Mouse (Mus musculus) forebrain, embryonic 15.5 days (tissue): ENCODE results near the gene Grk2. TPM values are rescaled to one million over a fixed set of nuclear protein-coding genes. Genes with fewer than 3 reads are reported as not detected.

Experiments
- ATAC-seq: fragments of 200-750 bp; cut with Nextera tagmentation; replicated peaks from 2 replicates; pipeline ENCODE4 v1.8.0; 2017; ENCODE audit warnings: mild to moderate bottlenecking, moderate TSS enrichment, moderate library complexity
- H3K27ac ChIP-seq: fragments of 300-500 bp; sonication (generic); replicated peaks from 2 replicates; pipeline ENCODE4 v1.5.1; 2015; ENCODE audit warnings: mild to moderate bottlenecking, inconsistent platforms
- H3K27me3 ChIP-seq: fragments of 300-500 bp; sonication (generic); 2 replicates; pipeline ENCODE4 v1.6.1; 2015; ENCODE audit warnings: inconsistent platforms
- H3K36me3 ChIP-seq: fragments of 300-500 bp; sonication (generic); 2 replicates; pipeline ENCODE4 v1.6.1; 2015; ENCODE audit warnings: mild to moderate bottlenecking, inconsistent platforms
- H3K4me1 ChIP-seq: fragments of 300-500 bp; sonication (generic); 2 replicates; pipeline ENCODE4 v1.6.1; 2015; ENCODE audit warnings: inconsistent platforms
- H3K4me2 ChIP-seq: fragments of 300-500 bp; sonication (generic); replicated peaks from 2 replicates; pipeline ENCODE4 v1.6.1; 2015; ENCODE audit warnings: mild to moderate bottlenecking, inconsistent platforms
- H3K4me3 ChIP-seq: fragments of 300-500 bp; sonication (generic); 2 replicates; pipeline ENCODE4 v1.5.1; 2015; ENCODE audit warnings: mild to moderate bottlenecking, inconsistent platforms
- H3K9ac ChIP-seq: fragments of 300-500 bp; sonication (generic); replicated peaks from 2 replicates; pipeline ENCODE4 v1.6.1; 2015; ENCODE audit warnings: mild to moderate bottlenecking, inconsistent platforms
- H3K9me3 ChIP-seq: fragments of 300-500 bp; sonication (generic); 2 replicates; pipeline ENCODE4 v1.6.1; 2016; ENCODE audit warnings: inconsistent platforms
- WGBS: fragments of 180-500 bp; shearing (Covaris S2); methylation state at CpG from one replicate; pipeline ENCODE4 v1.1.7; 2015; ENCODE audit warnings: mixed read lengths; 5-methylcytosine and 5-hydroxymethylcytosine counted together
- polyA plus RNA-seq: library from polyadenylated mRNA; unstranded; fragments of >200 nt; fragmentation: Nextera tagmentation; extraction: Ambion mirVana; gene quantifications from 2 replicates; pipeline ENCODE4 v1.2.1, GENCODE M21; 2015

The Grk2 gene
- polyA plus RNA-seq, 1 experiment from 2014 or later = 20.5 TPM

DNA sequence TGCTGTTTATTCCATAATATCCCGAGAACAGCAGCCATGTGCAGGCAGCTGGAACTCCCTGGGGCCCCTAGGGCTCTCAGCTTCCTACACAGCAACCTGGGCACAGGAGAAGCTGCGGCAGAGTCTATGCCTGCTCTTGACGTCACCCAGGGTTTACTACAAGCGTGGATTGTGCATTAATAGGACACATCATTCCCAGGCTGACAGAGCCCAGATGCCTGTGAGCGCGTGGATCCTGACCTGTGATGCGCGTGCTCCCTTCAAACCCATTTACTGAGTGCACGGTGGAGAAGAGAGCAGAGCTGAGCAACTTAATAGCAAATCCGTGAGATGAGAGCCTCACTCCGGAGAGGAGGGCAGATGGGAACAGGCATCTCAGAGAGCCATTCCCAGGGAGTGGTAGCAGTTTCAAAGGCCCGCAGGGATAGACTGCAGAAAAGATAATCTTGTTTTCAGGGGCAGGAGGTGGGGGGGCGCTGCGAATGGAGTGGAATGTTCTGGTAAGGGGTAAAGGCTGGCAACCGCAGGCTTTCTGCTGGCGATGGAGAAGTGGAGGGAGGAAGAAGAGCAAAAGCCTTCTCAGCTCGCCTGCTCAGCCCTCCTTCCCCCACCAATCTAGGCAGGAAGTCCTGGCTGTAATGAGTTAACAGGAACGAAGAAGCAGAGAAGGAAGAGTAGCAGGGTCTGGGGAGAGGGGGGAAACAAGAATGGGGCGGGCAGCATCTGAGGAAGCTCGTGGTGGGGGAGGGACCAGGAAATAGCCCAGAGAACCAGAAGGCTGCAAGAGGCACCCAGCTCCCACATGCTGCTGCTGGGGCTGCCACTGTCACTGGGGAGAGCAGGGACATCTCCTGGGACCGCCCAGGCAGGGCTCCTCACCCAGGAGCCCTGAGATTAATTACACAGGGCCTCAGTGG, 4.0 kb downstream of the Grk2 start:
- H3K27ac ChIP-seq = peak overlapping the region; percentile 27
- no peaks in the 10 kb centered on the region for H3K9me3 ChIP-seq
- 0 out of 2 replicates have a peak, but pooled peaks have one; percentile 14 for ATAC-seq
- 0 out of 2 replicates have a peak overlapping the region, but pooled peaks have one; percentile 1 for H3K9ac ChIP-seq
- H3K4me2 ChIP-seq = peak overlapping the region; percentile 28
- 36% methylated on average over 21 of the region's 21 CpGs for WGBS
- H3K4me1 ChIP-seq = peaks cover 65% of the 10 kb centered on the region
- no peaks in the 10 kb centered on the region for H3K27me3 ChIP-seq
- H3K4me3 ChIP-seq = 0 out of 2 replicates have a peak overlapping the region, but pooled peaks have one; percentile 2
- no peaks in the 10 kb centered on the region for H3K36me3 ChIP-seq

DNA sequence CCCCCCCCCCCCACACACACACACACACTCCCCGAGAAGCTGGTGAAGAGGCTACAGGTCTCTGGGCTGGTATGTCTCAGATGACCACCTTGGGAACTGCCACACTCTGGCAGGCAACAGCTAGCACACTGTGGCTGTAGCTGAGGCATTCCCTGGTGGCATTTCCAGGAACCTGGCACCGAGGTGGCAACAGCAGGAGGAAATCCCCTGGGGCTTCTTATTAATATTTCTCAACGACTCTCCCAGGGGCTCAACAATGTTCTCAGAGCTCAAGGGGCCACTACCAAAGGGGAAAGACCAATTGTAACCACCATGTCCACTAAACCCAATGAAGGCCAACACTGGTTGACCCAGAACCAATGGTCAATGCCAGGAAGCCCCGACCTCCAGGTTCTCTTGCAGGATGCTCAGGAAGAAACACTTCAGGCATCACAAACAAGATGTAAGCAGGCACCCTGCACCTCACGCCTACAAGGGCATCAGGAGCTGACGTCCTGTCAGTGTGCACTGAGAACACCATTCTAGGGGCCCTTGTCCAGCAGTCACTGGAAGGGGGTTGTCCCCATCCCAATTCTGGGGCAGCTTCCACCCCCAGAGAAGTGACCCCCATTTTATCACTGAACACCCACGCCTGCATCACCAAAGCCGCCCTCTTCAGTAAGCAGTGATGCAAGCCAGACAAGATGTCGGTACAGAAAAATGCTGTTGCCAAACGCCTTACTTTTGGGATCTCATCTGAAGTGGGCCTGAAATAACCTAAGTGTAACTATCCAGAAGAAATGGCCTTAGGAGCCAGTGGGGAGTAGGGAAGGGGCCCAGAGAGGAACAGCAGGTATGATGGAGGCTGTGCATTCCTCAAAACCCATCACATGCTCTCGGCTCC, 4.9 kb downstream of the Grk2 start:
- WGBS = 70% methylated on average over 11 of the region's 11 CpGs

DNA sequence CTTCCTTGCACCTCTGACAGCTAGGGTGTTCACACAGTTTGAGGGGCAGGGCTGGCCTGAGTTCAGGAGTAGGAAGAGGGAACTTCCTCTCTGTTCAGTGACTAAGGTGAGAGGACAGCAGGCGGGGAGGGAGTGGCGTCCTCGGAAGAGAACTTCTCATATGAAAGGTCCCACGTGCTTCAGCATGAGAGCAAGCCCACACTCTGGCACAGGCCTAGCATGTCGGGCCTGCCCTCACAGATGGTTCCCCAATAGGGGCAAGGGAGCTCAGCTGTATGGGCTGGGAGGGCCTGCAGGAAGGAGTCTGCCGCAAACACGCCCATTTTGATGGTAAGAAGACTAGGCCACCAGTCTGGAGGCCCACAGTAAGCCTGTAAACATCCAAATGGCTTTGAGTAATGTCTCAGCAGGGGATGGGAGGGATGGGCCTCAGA, 5.7 kb downstream of the Grk2 start:
- Histone ChIP-seq H3K36me3 (no peaks in the 10 kb centered on the region), H3K27ac (no peak overlapping the region), H3K4me1 (peaks cover 54% of the 10 kb centered on the region), H3K27me3 (no peaks in the 10 kb centered on the region), H3K9ac (no peak overlapping the region), H3K9me3 (no peaks in the 10 kb centered on the region), H3K4me2 (no peak overlapping the region), H3K4me3 (no peak overlapping the region)
- no peak for ATAC-seq
- 51% methylated on average over 7 of the region's 7 CpGs for WGBS

More for the DNA sequence above, 4.9 kb downstream of the Grk2 start:
- peak overlapping the region; percentile 27 for H3K27ac ChIP-seq
- peaks cover 57% of the 10 kb centered on the region for H3K4me1 ChIP-seq
- no peaks in the 10 kb centered on the region for H3K36me3 ChIP-seq
- ATAC-seq = no peak
- no peak overlapping the region for H3K4me3 ChIP-seq
- H3K4me2 ChIP-seq = no peak overlapping the region
- no peak overlapping the region for H3K9ac ChIP-seq
- H3K27me3 ChIP-seq = no peaks in the 10 kb centered on the region
- H3K9me3 ChIP-seq = no peaks in the 10 kb centered on the region

DNA sequence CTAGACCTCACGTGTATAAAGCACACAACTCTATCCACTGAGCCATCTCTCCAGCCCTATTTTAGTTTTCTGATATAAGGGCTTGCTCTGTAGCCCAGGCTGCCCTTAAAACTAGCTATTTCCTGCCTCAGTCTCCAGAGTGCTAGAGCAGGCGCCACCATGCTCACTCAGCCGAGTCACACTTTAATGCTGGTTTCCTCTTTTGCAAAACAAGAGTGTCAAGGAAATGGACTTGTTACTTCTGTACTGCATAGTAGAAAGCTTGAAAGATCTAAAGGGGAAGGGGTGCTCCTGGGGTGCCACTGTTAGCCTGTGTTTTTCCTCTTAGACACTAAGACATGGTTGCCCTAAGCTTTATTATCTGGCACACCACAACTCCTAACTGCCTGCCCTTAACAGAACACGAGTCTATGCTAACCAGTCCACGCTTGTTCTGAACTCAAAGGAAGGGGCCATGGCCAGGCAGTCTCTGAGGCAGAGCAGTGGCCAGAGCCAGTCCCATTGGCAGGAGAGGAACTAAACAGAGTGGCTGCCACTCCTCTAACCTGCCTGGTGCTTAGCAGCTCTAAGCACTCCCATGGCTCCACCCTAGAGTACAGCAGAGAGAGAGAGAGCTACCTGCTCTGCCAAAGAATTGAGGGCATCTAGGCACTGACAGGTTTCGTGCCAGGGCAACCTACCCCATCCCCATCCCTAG, 6.3 kb downstream of the Grk2 start:
- H3K9ac ChIP-seq = no peak overlapping the region
- 82% methylated on average over 6 of the region's 6 CpGs for WGBS
- peaks cover 49% of the 10 kb centered on the region for H3K4me1 ChIP-seq
- no peak for ATAC-seq
- H3K4me3 ChIP-seq = no peak overlapping the region
- H3K4me2 ChIP-seq = no peak overlapping the region
- no peak overlapping the region for H3K27ac ChIP-seq
- no peaks in the 10 kb centered on the region for H3K36me3 ChIP-seq
- H3K9me3 ChIP-seq = no peaks in the 10 kb centered on the region
- H3K27me3 ChIP-seq = no peaks in the 10 kb centered on the region

DNA sequence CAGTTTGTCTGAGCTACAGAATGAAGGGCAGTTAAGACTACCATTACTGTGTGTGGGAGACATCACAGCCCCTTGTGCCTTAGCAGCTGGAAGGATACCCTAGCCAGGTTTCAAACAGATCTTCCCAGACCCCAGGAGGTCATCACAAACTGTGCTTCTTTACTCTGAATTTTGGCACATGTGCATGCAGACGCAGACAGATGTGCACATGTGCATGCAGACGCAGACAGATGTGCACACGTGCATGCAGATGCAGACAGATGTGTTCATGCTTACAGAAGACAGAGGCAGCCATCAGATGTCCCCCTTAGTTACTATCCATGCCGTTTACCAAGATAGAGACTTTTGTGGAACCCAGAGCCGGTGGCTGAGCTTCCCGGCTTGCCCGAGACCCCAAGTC, 6.9 kb downstream of the Grk2 start:
- Histone ChIP-seq H3K4me1 (peaks cover 43% of the 10 kb centered on the region), H3K4me3 (no peak overlapping the region), H3K27me3 (no peaks in the 10 kb centered on the region), H3K9me3 (no peaks in the 10 kb centered on the region), H3K4me2 (no peak overlapping the region), H3K36me3 (no peaks in the 10 kb centered on the region), H3K27ac (no peak overlapping the region), H3K9ac (no peak overlapping the region)
- ATAC-seq = no peak
- 92% methylated on average over 7 of the region's 7 CpGs for WGBS

DNA sequence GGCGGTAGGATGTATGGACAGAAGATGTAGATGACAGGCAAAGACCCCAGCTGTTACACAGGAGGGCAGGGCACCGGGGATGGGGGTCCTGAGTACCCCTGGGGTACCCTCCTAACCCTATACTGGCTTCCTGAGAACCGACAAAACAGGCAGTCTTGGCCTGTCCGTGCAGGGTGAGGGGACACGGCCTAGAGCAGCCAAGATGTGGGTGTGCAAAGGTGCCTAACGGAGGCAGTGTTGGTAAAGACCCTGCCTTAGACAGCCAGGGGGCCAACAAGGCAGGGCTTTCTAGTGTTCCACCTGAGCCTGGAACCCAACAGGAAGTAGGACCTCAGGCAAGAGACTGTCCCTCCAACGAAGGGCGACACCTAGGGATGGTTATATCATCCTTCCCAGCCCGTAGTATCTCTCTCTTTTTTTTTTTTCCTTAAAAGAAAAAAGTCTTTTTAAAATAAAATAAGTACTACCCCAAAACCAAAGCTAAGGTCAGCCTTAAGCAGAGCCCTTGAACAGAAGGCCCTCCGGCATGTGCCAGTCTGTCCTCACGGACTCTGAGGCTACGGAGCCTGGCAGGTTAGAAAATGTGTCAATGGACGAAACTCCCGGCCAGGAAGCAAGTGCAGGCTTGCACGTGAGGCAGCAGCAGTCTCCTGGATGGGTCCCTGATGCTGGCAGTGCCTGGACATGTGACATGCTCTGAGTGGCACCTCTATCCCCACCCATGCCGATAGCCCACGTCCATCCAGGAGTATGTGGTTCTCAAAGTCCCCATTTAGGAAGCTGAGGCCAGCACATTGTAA, 7.5 kb downstream of the Grk2 start:
- WGBS = 91% methylated on average over 17 of the region's 17 CpGs

DNA sequence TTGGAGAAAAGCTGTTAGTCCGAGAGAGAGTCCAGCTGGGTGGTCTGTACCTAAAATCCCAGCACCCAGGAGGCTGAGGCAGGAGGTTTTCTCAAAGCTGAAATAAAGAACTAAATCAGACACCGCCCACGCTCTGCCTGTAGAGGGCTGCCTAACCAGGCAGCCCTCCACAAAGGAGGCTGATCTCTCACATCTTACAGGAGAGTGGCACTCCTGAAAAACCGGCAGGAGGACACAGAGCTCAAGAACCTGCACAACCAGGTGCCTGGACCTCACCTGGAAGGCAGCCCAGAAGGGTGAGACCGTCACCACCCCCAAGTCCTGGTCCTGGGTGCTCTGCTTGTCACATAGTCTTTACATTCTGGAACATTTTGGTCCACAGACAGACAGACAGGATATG, 8.2 kb downstream of the Grk2 start:
- Histone ChIP-seq H3K36me3 (peaks cover 2% of the 10 kb centered on the region; the same call in 1 of the 2 replicates), H3K4me3 (no peak overlapping the region), H3K4me2 (no peak overlapping the region), H3K9ac (no peak overlapping the region), H3K27me3 (no peaks in the 10 kb centered on the region), H3K4me1 (peaks cover 30% of the 10 kb centered on the region), H3K27ac (no peak overlapping the region), H3K9me3 (no peaks in the 10 kb centered on the region)
- no peak for ATAC-seq
- 95% methylated on average over 5 of the region's 5 CpGs for WGBS

More for the DNA sequence above, 7.5 kb downstream of the Grk2 start:
- Histone ChIP-seq H3K4me2 (no peak overlapping the region), H3K4me1 (peaks cover 37% of the 10 kb centered on the region), H3K9me3 (no peaks in the 10 kb centered on the region), H3K27me3 (no peaks in the 10 kb centered on the region), H3K36me3 (no peaks in the 10 kb centered on the region), H3K27ac (no peak overlapping the region), H3K9ac (no peak overlapping the region), H3K4me3 (no peak overlapping the region)
- ATAC-seq = no peak

DNA sequence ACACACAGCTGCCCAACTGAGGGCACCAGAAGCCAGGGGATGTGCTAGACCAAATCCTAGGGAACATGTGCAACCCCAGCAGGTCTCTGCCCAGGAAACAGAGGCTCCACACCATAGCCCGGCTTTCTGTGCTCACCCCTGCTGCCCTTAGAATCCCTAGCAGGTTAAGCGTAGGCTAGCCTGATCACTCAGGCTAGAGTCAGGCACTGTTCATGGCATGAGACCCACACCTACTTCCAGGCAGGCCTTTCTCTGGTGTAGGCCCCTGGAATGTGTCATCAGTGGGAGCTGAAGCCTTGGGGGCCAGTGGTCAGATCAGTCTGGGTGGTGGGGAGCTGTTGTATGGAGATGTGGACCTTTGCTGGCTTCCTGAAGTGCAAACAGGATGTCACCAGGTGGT, 9.4 kb downstream of the Grk2 start:
- 87% methylated on average over 2 of the region's 2 CpGs for WGBS

DNA sequence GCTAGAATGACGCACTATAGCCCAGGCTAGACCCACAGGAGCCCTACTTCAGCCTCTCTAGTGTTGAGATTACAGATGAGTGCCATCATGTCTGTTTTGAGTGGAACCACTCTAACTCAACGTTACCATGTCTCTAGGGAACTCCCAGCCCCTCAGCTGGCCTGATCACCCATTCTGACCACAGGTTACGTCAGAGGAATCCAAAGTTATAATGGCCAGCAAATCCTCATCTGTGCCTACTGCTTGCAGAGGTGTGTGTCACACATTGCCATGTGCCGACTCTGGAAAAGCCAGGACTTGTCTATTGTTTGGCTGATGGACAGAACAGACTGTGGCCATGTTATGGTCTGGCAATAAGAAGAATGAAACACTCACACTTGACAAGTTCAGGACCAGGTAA, 10.6 kb downstream of the Grk2 start:
- no peak overlapping the region for H3K4me3 ChIP-seq
- ATAC-seq = no peak
- WGBS = 94% methylated on average over 4 of the region's 4 CpGs

More for the DNA sequence above, 9.4 kb downstream of the Grk2 start:
- no peak overlapping the region for H3K4me3 ChIP-seq
- peaks cover 18% of the 10 kb centered on the region for H3K4me1 ChIP-seq
- peaks cover 15% of the 10 kb centered on the region for H3K36me3 ChIP-seq
- H3K4me2 ChIP-seq = no peak overlapping the region
- no peaks in the 10 kb centered on the region for H3K9me3 ChIP-seq
- ATAC-seq = no peak
- no peaks in the 10 kb centered on the region for H3K27me3 ChIP-seq
- no peak overlapping the region for H3K27ac ChIP-seq
- H3K9ac ChIP-seq = no peak overlapping the region

DNA sequence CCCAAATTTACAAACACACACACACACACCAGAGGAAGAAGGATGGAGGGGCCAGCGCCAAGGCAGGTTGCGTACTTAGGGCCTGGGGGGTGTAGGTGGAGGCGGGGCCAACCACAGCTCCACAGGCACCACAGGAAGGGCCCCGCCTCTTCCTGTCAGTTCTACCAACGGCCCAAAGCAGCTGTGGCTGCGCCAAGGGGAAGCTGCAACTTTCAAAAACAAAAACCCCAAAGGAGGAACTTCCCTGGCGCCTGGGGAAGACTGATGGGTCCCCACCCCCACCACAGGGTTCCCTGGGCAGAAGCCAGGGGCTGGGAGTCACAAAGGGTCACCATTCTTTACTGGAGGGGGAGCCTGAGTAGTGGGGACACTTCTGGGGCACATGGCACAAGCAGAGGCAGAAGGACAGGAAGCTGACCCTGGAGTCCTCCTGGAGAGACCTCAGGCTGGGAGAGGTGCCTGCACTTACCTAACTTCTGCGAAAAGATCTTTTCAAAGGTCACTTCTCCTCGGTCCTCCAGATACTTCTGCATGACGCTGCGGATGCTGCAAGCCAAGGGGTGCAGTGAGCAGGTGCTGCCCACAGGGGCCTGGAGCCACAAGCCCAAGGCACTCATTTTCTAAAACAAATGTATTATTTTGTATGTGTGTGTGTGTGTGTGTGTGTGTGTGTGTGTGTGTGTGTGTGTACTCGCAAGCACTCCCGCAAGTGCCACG, 11.5 kb downstream of the Grk2 start:
- H3K36me3 ChIP-seq = peaks cover 36% of the 10 kb centered on the region
- H3K27me3 ChIP-seq = no peaks in the 10 kb centered on the region
- H3K4me3 ChIP-seq = no peak overlapping the region
- H3K4me2 ChIP-seq = no peak overlapping the region
- no peak overlapping the region for H3K9ac ChIP-seq
- no peak for ATAC-seq
- WGBS = 76% methylated on average over 14 of the region's 14 CpGs
- no peak overlapping the region for H3K27ac ChIP-seq
- H3K9me3 ChIP-seq = no peaks in the 10 kb centered on the region
- H3K4me1 ChIP-seq = no peaks in the 10 kb centered on the region

More for the DNA sequence above, 10.6 kb downstream of the Grk2 start:
- Histone ChIP-seq H3K4me2 (no peak overlapping the region), H3K9ac (no peak overlapping the region), H3K4me1 (peaks cover 5% of the 10 kb centered on the region), H3K27ac (no peak overlapping the region), H3K9me3 (no peaks in the 10 kb centered on the region), H3K27me3 (no peaks in the 10 kb centered on the region), H3K36me3 (peaks cover 27% of the 10 kb centered on the region)
